Mouse (Mus musculus): ENCODE results near the gene Rpsa. TPM values are rescaled to one million over a fixed set of nuclear protein-coding genes. Genes with fewer than 3 reads are reported as not detected.

Gene Rpsa
- polyA plus RNA-seq (2014; fragmentation: Nextera tagmentation; extraction: Ambion mirVana) = 1,176 and 1,335 TPM in 2 replicates

DNA sequence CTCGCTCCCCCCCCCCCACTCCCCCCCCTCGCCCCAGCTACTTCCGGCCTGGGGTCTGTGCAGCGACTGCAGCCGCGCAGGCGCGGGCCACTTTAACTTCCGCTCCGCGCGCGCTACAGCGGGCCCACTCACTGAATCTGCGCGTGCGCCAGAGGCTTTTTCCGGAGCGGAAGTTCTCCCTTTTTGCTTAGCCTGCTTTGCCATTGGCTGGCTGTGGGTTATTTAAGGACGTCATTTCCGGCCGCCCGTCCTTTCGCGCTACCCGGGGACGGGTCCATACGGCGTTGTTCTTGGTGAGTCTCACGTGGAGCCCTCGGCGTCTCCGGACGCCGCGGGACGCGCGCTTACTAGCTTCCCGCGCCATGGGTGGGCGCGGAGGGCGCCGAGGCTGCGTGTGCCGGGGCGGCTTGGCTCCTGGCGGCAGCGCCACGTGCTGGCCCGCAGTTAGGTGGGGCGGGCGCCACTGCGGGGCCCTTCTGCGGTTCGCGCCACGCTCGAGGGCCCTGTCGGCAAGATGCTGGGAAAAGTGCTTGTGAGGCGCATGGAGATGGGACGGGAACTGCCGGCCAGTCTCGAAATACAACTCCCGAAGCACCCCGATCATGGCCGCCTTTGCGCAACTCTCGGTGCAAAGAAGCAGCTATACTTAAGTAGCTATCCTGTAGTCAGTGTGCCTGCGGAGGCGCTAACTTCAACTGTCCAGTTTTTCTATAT lies at the start of gene Rpsa:
Gene Rpsa (plus strand): TSS at position 152 of the 714 bp plus-strand sequence.
- Histone ChIP-seq H3K4me3 (replicated peaks; ENCODE audit: low read depth, low read length) (peak within 1 kb of the TSS; percentile 100), H3K4me1 (ENCODE audit: control insufficient read depth, insufficient read depth, low read length) (peaks cover 14% of the 10 kb centered on the region), H3K4me2 (ENCODE audit: low read length) (peak within 1 kb of the TSS; percentile 88), H3K9ac (replicated peaks; ENCODE audit: low read length) (peak within 1 kb of the TSS; percentile 97), H3K36me3 (ENCODE audit: control insufficient read depth, insufficient read depth, low read length) (peaks cover 54% of the 10 kb centered on the region), H3K27ac (replicated peaks; ENCODE audit: low read depth, low read length) (peak within 1 kb of the TSS; percentile 80), H3K27me3 (ENCODE audit: control insufficient read depth, insufficient read depth, low read length) (no peaks in the 10 kb centered on the region), H3K9me3 (ENCODE audit: control insufficient read depth, low read length) (no peaks in the 10 kb centered on the region)
- DNase-seq = peak; percentile 99
- under 1% methylated on average over 71 of the region's 72 CpGs for WGBS
- ATAC-seq (ENCODE audit: low FRiP score, low TSS enrichment) = peak; percentile 97

DNA sequence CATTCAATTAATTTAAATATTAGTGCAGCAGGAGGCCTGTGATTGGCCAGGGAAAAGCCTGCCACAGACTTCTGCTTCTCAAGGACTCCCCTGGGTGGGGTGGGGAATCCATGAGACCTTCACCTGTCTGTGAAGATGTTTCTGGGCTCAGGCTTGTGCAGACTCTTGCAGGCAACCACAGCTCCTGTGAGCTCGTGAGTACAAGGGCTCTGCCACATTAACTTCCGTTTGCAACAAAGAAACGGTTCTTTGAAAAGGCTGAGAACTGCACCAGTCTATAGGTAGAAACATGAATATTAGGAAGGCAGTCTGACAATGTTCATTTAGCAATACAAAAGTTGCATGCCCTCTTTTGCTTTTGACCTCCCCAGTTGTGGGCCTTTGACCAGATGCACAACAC lies 49.2 kb upstream of the Rpsa start:
- Histone ChIP-seq H3K27me3 (ENCODE audit: control insufficient read depth, insufficient read depth, low read length) (no peaks in the 10 kb centered on the region), H3K4me2 (ENCODE audit: low read length) (no peak overlapping the region)
- 84% methylated on average over 3 of the region's 3 CpGs for WGBS

DNA sequence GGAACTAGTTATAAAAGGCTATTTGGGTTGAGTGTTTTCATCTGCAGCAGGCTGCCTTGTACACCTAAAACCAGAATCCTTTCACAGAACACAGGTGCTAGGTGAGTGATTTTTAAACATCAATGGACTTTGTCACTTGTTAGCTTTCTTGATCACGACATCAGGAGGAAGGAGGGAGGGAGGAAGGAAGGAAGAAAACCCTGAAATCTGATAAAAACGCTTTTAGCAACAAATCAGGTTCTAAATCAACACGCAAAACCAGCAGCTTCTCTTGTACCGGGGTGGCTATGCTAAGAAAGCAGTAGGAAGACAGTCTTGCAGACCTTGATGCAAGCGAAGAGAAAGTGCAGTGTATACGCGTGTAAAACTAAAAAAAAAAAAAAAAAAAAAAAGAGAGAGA lies 47.6 kb upstream of the Rpsa start:
- no peak overlapping the region for H3K4me3 ChIP-seq (replicated peaks; ENCODE audit: low read depth, low read length)
- no peak overlapping the region for H3K9ac ChIP-seq (replicated peaks; ENCODE audit: low read length)
- H3K9me3 ChIP-seq (ENCODE audit: control insufficient read depth, low read length) = no peaks in the 10 kb centered on the region
- H3K27ac ChIP-seq (replicated peaks; ENCODE audit: low read depth, low read length) = no peak overlapping the region
- WGBS = 83% methylated on average over 7 of the region's 7 CpGs
- no peaks in the 10 kb centered on the region for H3K4me1 ChIP-seq (ENCODE audit: control insufficient read depth, insufficient read depth, low read length)
- H3K27me3 ChIP-seq (ENCODE audit: control insufficient read depth, insufficient read depth, low read length) = no peaks in the 10 kb centered on the region
- H3K4me2 ChIP-seq (ENCODE audit: low read length) = no peak overlapping the region
- no peaks in the 10 kb centered on the region for H3K36me3 ChIP-seq (ENCODE audit: control insufficient read depth, insufficient read depth, low read length)
- no peak for ATAC-seq (ENCODE audit: low FRiP score, low TSS enrichment)
- DNase-seq = no peak

More for the DNA sequence above, 49.2 kb upstream of the Rpsa start:
- Histone ChIP-seq H3K4me1 (ENCODE audit: control insufficient read depth, insufficient read depth, low read length) (no peaks in the 10 kb centered on the region), H3K9me3 (ENCODE audit: control insufficient read depth, low read length) (no peaks in the 10 kb centered on the region), H3K27ac (replicated peaks; ENCODE audit: low read depth, low read length) (no peak overlapping the region), H3K36me3 (ENCODE audit: control insufficient read depth, insufficient read depth, low read length) (no peaks in the 10 kb centered on the region), H3K4me3 (replicated peaks; ENCODE audit: low read depth, low read length) (no peak overlapping the region), H3K9ac (replicated peaks; ENCODE audit: low read length) (no peak overlapping the region)
- DNase-seq (no peak), ATAC-seq (ENCODE audit: low FRiP score, low TSS enrichment) (no peak)

GRCm38 (mm10) chr9:120080546-120081108 lies 46.9 kb upstream of the Rpsa start:
- ATAC-seq (ENCODE audit: low FRiP score, low TSS enrichment) (no peak), DNase-seq (no peak)
- no peak overlapping the region for H3K27ac ChIP-seq (replicated peaks; ENCODE audit: low read depth, low read length)
- H3K4me3 ChIP-seq (replicated peaks; ENCODE audit: low read depth, low read length) = no peak overlapping the region
- H3K9ac ChIP-seq (replicated peaks; ENCODE audit: low read length) = no peak overlapping the region
- 87% methylated on average over 8 of the region's 8 CpGs for WGBS
- H3K4me1 ChIP-seq (ENCODE audit: control insufficient read depth, insufficient read depth, low read length) = no peaks in the 10 kb centered on the region
- H3K9me3 ChIP-seq (ENCODE audit: control insufficient read depth, low read length) = no peaks in the 10 kb centered on the region
- H3K4me2 ChIP-seq (ENCODE audit: low read length) = no peak overlapping the region
- H3K36me3 ChIP-seq (ENCODE audit: control insufficient read depth, insufficient read depth, low read length) = no peaks in the 10 kb centered on the region
- no peaks in the 10 kb centered on the region for H3K27me3 ChIP-seq (ENCODE audit: control insufficient read depth, insufficient read depth, low read length)

- H3K9ac ChIP-seq (replicated peaks; ENCODE audit: low read length) = no peak overlapping the region
- ATAC-seq (ENCODE audit: low FRiP score, low TSS enrichment) (no peak), DNase-seq (no peak)
- no peak overlapping the region for H3K4me3 ChIP-seq (replicated peaks; ENCODE audit: low read depth, low read length)
- no peak overlapping the region for H3K4me2 ChIP-seq (ENCODE audit: low read length)
- H3K36me3 ChIP-seq (ENCODE audit: control insufficient read depth, insufficient read depth, low read length) = no peaks in the 10 kb centered on the region
- 73% methylated on average over 6 of the region's 6 CpGs for WGBS
- no peaks in the 10 kb centered on the region for H3K27me3 ChIP-seq (ENCODE audit: control insufficient read depth, insufficient read depth, low read length)
- no peak overlapping the region for H3K27ac ChIP-seq (replicated peaks; ENCODE audit: low read depth, low read length)
- H3K9me3 ChIP-seq (ENCODE audit: control insufficient read depth, low read length) = no peaks in the 10 kb centered on the region
- no peaks in the 10 kb centered on the region for H3K4me1 ChIP-seq (ENCODE audit: control insufficient read depth, insufficient read depth, low read length)
These were observed 46.2 kb upstream of the Rpsa start for GRCm38 (mm10) chr9:120081247-120081646.

- WGBS = 69% methylated on average over 5 of the region's 5 CpGs
These were observed 45.5 kb upstream of the Rpsa start for GRCm38 (mm10) chr9:120081967-120082366.

GRCm38 (mm10) chr9:120082691-120083090 lies 44.8 kb upstream of the Rpsa start:
- Histone ChIP-seq H3K27me3 (ENCODE audit: control insufficient read depth, insufficient read depth, low read length) (no peaks in the 10 kb centered on the region), H3K4me1 (ENCODE audit: control insufficient read depth, insufficient read depth, low read length) (no peaks in the 10 kb centered on the region), H3K4me3 (replicated peaks; ENCODE audit: low read depth, low read length) (no peak overlapping the region), H3K9me3 (ENCODE audit: control insufficient read depth, low read length) (no peaks in the 10 kb centered on the region), H3K36me3 (ENCODE audit: control insufficient read depth, insufficient read depth, low read length) (no peaks in the 10 kb centered on the region), H3K9ac (replicated peaks; ENCODE audit: low read length) (no peak overlapping the region), H3K4me2 (ENCODE audit: low read length) (no peak overlapping the region), H3K27ac (replicated peaks; ENCODE audit: low read depth, low read length) (no peak overlapping the region)
- 83% methylated on average over 4 of the region's 4 CpGs for WGBS
- ATAC-seq (ENCODE audit: low FRiP score, low TSS enrichment) = no peak
- DNase-seq = no peak

More at GRCm38 (mm10) chr9:120081967-120082366, 45.5 kb upstream of the Rpsa start:
- H3K27me3 ChIP-seq (ENCODE audit: control insufficient read depth, insufficient read depth, low read length) = no peaks in the 10 kb centered on the region
- H3K4me3 ChIP-seq (replicated peaks; ENCODE audit: low read depth, low read length) = no peak overlapping the region
- H3K9ac ChIP-seq (replicated peaks; ENCODE audit: low read length) = no peak overlapping the region
- DNase-seq = no peak
- no peaks in the 10 kb centered on the region for H3K9me3 ChIP-seq (ENCODE audit: control insufficient read depth, low read length)
- no peak for ATAC-seq (ENCODE audit: low FRiP score, low TSS enrichment)
- no peak overlapping the region for H3K4me2 ChIP-seq (ENCODE audit: low read length)
- H3K36me3 ChIP-seq (ENCODE audit: control insufficient read depth, insufficient read depth, low read length) = no peaks in the 10 kb centered on the region
- no peaks in the 10 kb centered on the region for H3K4me1 ChIP-seq (ENCODE audit: control insufficient read depth, insufficient read depth, low read length)
- no peak overlapping the region for H3K27ac ChIP-seq (replicated peaks; ENCODE audit: low read depth, low read length)

DNA sequence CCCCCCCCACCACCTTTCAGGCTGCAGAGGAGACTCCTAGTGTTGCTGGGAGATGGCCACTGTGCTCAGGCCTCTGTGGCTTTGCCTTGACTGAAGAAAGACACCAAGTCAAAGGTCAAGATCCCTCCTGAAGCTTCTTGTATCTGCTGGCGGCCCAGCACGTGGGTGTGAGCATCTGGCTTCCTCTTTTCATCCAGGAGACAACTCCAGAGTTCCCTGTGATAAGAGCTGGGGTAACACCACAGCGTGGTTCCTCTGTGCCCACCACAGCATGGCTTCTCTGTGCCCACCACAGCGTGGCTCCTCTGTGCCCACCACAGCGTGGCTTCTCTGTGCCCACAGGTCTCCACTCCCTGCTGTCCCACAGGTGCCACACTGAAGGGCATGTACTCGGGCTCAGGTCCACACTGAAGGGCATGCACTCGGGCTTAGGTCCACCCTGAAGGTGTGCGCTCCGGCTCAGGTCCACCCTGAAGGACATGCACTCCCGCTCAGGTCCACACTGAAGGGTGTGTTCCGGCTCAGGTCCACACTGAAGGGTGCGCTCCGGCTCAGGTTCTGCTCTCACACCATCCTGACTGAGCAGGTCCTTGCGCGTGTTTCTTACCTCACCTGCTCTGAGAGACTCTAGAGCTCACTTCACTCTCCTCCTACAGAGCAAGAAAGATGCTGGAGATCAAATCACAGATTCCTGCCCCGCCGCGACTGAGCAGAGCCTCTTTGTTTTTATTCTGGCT lies 44.2 kb upstream of the Rpsa start:
- H3K27ac ChIP-seq (replicated peaks; ENCODE audit: low read depth, low read length) = no peak overlapping the region
- H3K27me3 ChIP-seq (ENCODE audit: control insufficient read depth, insufficient read depth, low read length) = no peaks in the 10 kb centered on the region
- DNase-seq = no peak
- WGBS = 83% methylated on average over 18 of the region's 18 CpGs
- H3K4me3 ChIP-seq (replicated peaks; ENCODE audit: low read depth, low read length) = no peak overlapping the region
- no peak overlapping the region for H3K9ac ChIP-seq (replicated peaks; ENCODE audit: low read length)
- no peaks in the 10 kb centered on the region for H3K36me3 ChIP-seq (ENCODE audit: control insufficient read depth, insufficient read depth, low read length)
- ATAC-seq (ENCODE audit: low FRiP score, low TSS enrichment) = no peak
- H3K9me3 ChIP-seq (ENCODE audit: control insufficient read depth, low read length) = no peaks in the 10 kb centered on the region
- H3K4me1 ChIP-seq (ENCODE audit: control insufficient read depth, insufficient read depth, low read length) = no peaks in the 10 kb centered on the region
- H3K4me2 ChIP-seq (ENCODE audit: low read length) = no peak overlapping the region
